Mouse (Mus musculus): ENCODE measurements around the gene Ndufa11. TPM values are rescaled to one million over a fixed set of nuclear protein-coding genes. Genes with fewer than 3 reads are reported as not detected.

The Ndufa11 gene
- polyA plus RNA-seq, 1 experiment from 2014 or later = 821 TPM

GRCm38 (mm10) chr17:56757416-56758123, 40.0 kb downstream of the Ndufa11 start, which contains the start of gene Nrtn:
Nrtn (minus strand) TSS chr17:56757530.
- DNase-seq (ENCODE audit: low spot score) = peak; percentile 73

DNA sequence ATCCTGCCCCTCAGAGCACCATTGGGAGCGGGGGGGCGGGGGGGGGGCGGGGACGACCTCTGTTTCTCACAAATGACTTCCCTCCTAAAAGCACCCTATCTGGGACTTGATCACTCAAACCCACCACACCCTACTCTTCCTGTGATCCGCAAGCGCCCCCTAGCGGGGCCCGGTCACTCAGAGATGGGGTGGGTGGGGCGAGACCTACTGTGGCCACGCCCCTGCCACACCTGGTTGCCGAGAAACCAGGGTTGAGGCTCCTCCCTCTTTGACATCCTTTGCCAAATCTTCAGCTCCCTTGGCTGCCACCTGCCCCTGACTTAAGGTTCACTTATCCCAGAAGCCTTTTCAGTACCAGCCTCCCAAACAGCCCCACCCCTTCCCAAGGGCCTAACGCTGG, 40.6 kb downstream of the Ndufa11 start:
- peak; percentile 91 for DNase-seq (ENCODE audit: low spot score)

DNA sequence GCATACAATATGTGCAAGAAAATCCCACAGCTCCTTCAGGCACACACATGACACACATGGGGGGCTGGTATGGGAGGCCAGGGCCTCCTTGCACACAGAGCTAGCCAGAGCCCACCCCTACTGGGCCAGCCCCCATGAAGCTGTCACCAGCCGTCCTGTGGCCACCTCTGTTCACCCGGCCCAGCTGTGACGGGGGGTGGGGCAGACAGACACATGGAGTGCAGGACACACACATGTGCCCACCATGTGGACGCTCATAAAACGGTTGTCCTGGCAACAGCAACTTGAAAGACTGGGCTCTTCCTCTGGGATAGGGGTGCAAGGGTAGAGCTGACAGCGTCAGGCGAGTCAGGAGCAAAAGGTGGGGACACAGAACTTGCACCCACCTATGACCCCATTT, 41.7 kb downstream of the Ndufa11 start:
- no peak for DNase-seq (ENCODE audit: low spot score)

DNA sequence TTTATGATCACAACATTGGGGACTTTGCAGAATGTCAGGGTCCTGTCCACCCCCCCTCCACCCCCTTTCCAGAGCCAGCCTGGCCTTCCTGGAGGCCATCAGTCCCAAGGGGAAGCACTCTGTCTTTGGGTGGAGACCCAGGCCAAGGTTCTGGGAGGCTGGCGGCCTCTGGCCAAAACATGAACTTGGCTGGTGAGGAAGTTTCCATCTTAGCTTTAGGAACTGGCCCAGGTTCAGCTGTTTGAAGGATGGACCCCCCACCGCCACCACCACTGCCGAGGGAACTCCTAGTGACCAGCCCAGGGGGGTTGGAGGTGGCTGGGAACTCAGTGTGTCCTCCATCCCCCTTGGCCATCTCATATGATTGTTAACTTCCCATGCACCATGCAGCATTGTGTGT, 43.5 kb downstream of the Ndufa11 start:
- no peak for DNase-seq (ENCODE audit: low spot score)

GRCm38 (mm10) chr17:56761991-56762410, 44.4 kb downstream of the Ndufa11 start:
- peak; percentile 95 for DNase-seq (ENCODE audit: low spot score)

- peak; percentile 70 for DNase-seq (ENCODE audit: low spot score)
These were observed 45.5 kb downstream of the Ndufa11 start for GRCm38 (mm10) chr17:56762769-56763731.

- DNase-seq (ENCODE audit: low spot score) = no peak
These were observed 46.2 kb downstream of the Ndufa11 start for GRCm38 (mm10) chr17:56763741-56764250.

DNA sequence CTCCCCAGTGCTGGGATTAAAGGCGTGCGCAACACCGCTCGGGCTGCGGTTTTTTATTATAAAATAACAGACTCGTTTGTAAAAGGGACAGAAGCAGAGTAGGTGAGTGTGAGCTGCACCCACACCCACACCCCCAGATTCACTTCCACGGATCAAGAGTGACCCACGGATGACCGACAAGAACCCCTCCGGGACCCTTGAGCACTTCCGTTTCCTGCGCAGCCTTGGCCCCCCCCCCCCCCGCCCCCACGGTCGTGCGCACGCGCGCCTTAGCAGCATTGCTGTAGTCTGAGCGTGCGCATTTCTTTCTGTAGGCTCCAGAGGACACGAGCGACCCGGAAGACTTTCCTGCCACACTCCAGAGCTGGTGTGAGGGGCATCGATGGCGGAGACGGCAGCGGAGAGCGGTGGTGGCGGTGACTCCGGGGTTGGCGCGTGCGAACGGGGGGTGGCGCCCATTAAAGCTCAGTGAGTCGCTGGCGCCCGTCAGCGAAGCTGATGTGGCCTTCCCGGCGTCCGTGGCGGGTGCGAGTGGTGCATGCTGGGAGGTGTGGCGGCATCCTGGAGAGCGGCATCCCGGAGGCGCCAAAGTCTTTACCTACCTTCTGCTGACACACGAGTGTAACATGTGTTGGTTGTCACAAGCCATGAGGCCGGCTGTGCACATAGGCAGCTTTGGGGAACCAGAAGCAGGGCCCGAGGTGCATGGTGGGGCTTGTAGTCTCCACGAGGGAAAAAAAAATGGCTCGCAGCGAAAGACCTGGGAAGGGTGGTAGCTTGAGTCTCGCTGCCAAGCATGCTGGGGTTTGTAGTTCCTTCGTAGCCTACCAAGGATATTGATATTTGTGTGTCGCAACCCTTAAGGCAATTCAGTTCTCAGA, 47.1 kb downstream of the Ndufa11 start, which contains the start of gene Dus3l:
TSS of gene Dus3l (plus strand) at position 284 of the 881 bp plus-strand sequence.
- peak; percentile 92 for DNase-seq (ENCODE audit: low spot score)

DNA sequence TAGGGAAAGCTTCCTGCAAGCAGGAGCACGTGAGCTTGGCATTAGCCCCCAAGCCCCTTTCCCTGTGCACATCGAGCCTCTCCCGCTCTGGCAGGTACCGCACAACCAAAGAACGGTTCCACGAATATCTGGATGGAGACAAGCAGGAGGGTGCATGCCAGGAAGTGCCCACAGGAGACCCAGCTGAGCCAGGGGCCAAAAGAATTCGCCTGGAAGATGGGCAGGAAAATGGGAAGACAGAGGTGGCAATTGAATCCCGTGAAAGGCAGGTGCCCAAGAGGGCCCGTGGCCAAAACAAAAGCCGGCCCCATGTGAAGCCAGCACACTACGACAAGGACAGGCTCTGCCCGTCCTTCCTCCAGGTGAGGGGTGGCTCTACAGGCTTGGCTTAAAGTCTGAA, 47.9 kb downstream of the Ndufa11 start:
- DNase-seq (ENCODE audit: low spot score) = no peak

GRCm38 (mm10) chr17:56766631-56767405, 49.3 kb downstream of the Ndufa11 start:
- no peak for DNase-seq (ENCODE audit: low spot score)

GRCm38 (mm10) chr17:56767531-56768135, 50.1 kb downstream of the Ndufa11 start:
- no peak for DNase-seq (ENCODE audit: low spot score)

DNA sequence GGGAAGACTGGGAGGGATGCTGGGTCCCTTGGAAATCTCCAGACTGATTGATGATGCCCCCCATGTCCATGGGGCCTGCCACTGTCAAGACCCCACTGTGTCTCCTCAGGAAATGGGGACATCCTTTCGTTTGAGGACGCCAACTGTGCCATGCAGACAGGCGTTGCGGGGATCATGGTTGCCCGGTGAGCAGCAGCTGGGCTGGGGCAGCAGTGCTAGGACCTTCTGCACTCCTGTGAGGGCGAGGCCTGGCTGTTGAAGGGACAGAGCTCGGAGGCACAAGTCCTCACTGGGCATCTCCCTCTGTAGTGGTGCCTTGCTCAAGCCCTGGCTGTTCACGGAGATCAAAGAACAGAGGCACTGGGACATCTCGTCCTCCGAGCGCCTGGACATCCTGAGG, 51.4 kb downstream of the Ndufa11 start:
- no peak for DNase-seq (ENCODE audit: low spot score)

- no peak for DNase-seq (ENCODE audit: low spot score)
These were observed 52.4 kb downstream of the Ndufa11 start, which contains the start of gene Prr22 for GRCm38 (mm10) chr17:56769950-56770349. Prr22 (plus strand) TSS chr17:56770250.

Other genes starting within 250 kb of the Ndufa11 start
- gene Ptprs, start 241.3 kb upstream of the Ndufa11 start, polyA plus RNA-seq (2015; fragmentation: Nextera tagmentation; extraction: Ambion mirVana) = 24.2 and 29.9 TPM in 2 replicates
- gene Znrf4, start 205.3 kb upstream of the Ndufa11 start, polyA plus RNA-seq (2015; fragmentation: Nextera tagmentation; extraction: Ambion mirVana) = not detected in 2 replicates
- gene Gm20219, start 163.4 kb upstream of the Ndufa11 start, polyA plus RNA-seq (2015; fragmentation: Nextera tagmentation; extraction: Ambion mirVana) = 0.98 and 1.7 TPM in 2 replicates
- 54.7 and 74.6 TPM in 2 replicates for gene Safb2, start 133.2 kb upstream of the Ndufa11 start, polyA plus RNA-seq (2015; fragmentation: Nextera tagmentation; extraction: Ambion mirVana)
- gene Safb, start 132.9 kb upstream of the Ndufa11 start, polyA plus RNA-seq (2015; fragmentation: Nextera tagmentation; extraction: Ambion mirVana) = 76.0 and 83.6 TPM in 2 replicates
- 306 and 315 TPM in 2 replicates for gene 2410015M20Rik, start 108.0 kb upstream of the Ndufa11 start, polyA plus RNA-seq (2015; fragmentation: Nextera tagmentation; extraction: Ambion mirVana)
- gene Rpl36, start 104.4 kb upstream of the Ndufa11 start, polyA plus RNA-seq (2015; fragmentation: Nextera tagmentation; extraction: Ambion mirVana) = 2,991 and 3,020 TPM in 2 replicates
- 40.1 and 41.0 TPM in 2 replicates for gene Lonp1, start 90.9 kb upstream of the Ndufa11 start, polyA plus RNA-seq (2015; fragmentation: Nextera tagmentation; extraction: Ambion mirVana)
- 0.09 and 0.57 TPM in 2 replicates for gene Catsperd, start 89.6 kb upstream of the Ndufa11 start, polyA plus RNA-seq (2015; fragmentation: Nextera tagmentation; extraction: Ambion mirVana)
- gene Ranbp3, start 44.5 kb upstream of the Ndufa11 start, polyA plus RNA-seq (2015; fragmentation: Nextera tagmentation; extraction: Ambion mirVana) = 76.2 and 81.4 TPM in 2 replicates
- 20.3 and 26.9 TPM in 2 replicates for gene Vmac, start 255 bp downstream of the Ndufa11 start, polyA plus RNA-seq (2015; fragmentation: Nextera tagmentation; extraction: Ambion mirVana)
- 17.3 and 23.6 TPM in 2 replicates for gene Nrtn, start 39.8 kb downstream of the Ndufa11 start, polyA plus RNA-seq (2015; fragmentation: Nextera tagmentation; extraction: Ambion mirVana)
- gene Dus3l, start 47.0 kb downstream of the Ndufa11 start, polyA plus RNA-seq (2015; fragmentation: Nextera tagmentation; extraction: Ambion mirVana) = 34.0 and 36.5 TPM in 2 replicates
- 0.40 and 0.68 TPM in 2 replicates for gene Prr22, start 52.5 kb downstream of the Ndufa11 start, polyA plus RNA-seq (2015; fragmentation: Nextera tagmentation; extraction: Ambion mirVana)
- 3.0 and 3.2 TPM in 2 replicates for gene Rfx2, start 113.2 kb downstream of the Ndufa11 start, polyA plus RNA-seq (2015; fragmentation: Nextera tagmentation; extraction: Ambion mirVana)
- not detected in 2 replicates for gene Acsbg2, start 156.7 kb downstream of the Ndufa11 start, polyA plus RNA-seq (2015; fragmentation: Nextera tagmentation; extraction: Ambion mirVana)
- gene 1700061G19Rik, start 157.7 kb downstream of the Ndufa11 start, polyA plus RNA-seq (2015; fragmentation: Nextera tagmentation; extraction: Ambion mirVana) = 0.21 and 0.26 TPM in 2 replicates
- 24.2 and 26.6 TPM in 2 replicates for gene Mllt1, start 217.6 kb downstream of the Ndufa11 start, polyA plus RNA-seq (2015; fragmentation: Nextera tagmentation; extraction: Ambion mirVana)

Data from thymus, postnatal 0 days (tissue).